Mouse (Mus musculus) heart, postnatal 0 days (tissue): ENCODE data around the gene Pi4ka. TPM values are rescaled to one million over a fixed set of nuclear protein-coding genes. Genes with fewer than 3 reads are reported as not detected.

ENCODE experiments used
- ATAC-seq: fragments of 200-750 bp; cut with Nextera tagmentation; 2 replicates; pipeline ENCODE4 v1.8.0; 2017; ENCODE audit warnings: low read depth, moderate number of reproducible peaks, moderate library complexity; ENCODE audit not compliant: insufficient read depth
- DNase-seq: peaks from one replicate; pipeline ENCODE4 v3.0.0-alpha.2; 2016; ENCODE audit warnings: low spot score
- H3K27ac ChIP-seq: fragments of 300-500 bp; sonication (generic); 2 replicates; pipeline ENCODE4 v1.5.1; 2014; ENCODE audit warnings: low read depth, mild to moderate bottlenecking
- H3K27me3 ChIP-seq: fragments of 300-500 bp; sonication (generic); 2 replicates; pipeline ENCODE4 v1.6.1; 2014; ENCODE audit warnings: low read length, mixed read lengths; ENCODE audit not compliant: control insufficient read depth, insufficient read depth
- H3K36me3 ChIP-seq: fragments of 300-500 bp; sonication (generic); replicated peaks from 2 replicates; pipeline ENCODE4 v1.6.1; 2014; ENCODE audit warnings: low read length, mixed read lengths; ENCODE audit not compliant: control insufficient read depth, insufficient read depth
- H3K4me1 ChIP-seq: fragments of 300-500 bp; sonication (generic); 2 replicates; pipeline ENCODE4 v1.6.1; 2014; ENCODE audit warnings: antibody characterized with exemption; ENCODE audit not compliant: control insufficient read depth, insufficient read depth
- H3K4me2 ChIP-seq: fragments of 300-500 bp; sonication (generic); 2 replicates; pipeline ENCODE4 v1.6.1; 2014; ENCODE audit warnings: low read depth, mild to moderate bottlenecking, low read length, moderate library complexity
- H3K4me3 ChIP-seq: fragments of 300-500 bp; sonication (generic); 2 replicates; pipeline ENCODE4 v1.5.1; 2014; ENCODE audit warnings: low read depth, low read length
- H3K9ac ChIP-seq: fragments of 300-500 bp; sonication (generic); replicated peaks from 2 replicates; pipeline ENCODE4 v1.6.1; 2014; ENCODE audit warnings: low read depth, low read length, mixed read lengths
- H3K9me3 ChIP-seq: fragments of 300-500 bp; sonication (generic); replicated peaks from 2 replicates; pipeline ENCODE4 v1.6.1; 2016; ENCODE audit warnings: low read length; ENCODE audit not compliant: control insufficient read depth
- CTCF ChIP-seq: IDR thresholded peaks from 2 replicates; pipeline ENCODE4 v1.5.1; 2016; ENCODE audit warnings: antibody characterized with exemption, control low read depth, low read depth
- EP300 ChIP-seq: IDR thresholded peaks from 2 replicates; pipeline ENCODE4 v1.6.1; 2016; ENCODE audit warnings: antibody characterized with exemption, low read depth
- WGBS: fragments of 180-500 bp; shearing (Covaris S2); extraction: QIAGEN DNeasy Blood & Tissue Kit; methylation state at CpG from one replicate; pipeline ENCODE4 v1.1.7; 2014; 5-methylcytosine and 5-hydroxymethylcytosine counted together
- polyA plus RNA-seq: library from polyadenylated mRNA; unstranded; fragments of >200 nt; fragmentation: Nextera tagmentation; extraction: Ambion mirVana; gene quantifications from 2 replicates; pipeline ENCODE4 v1.2.1, GENCODE M21; 2015
- total RNA-seq: library from RNA; depleted of rRNA; stranded (reverse); fragments of >200 nt; gene quantifications from 2 replicates; pipeline ENCODE4 v1.2.3, GENCODE M21; 2014; ENCODE audit warnings: low replicate concordance

The Pi4ka gene
- total and polyA plus RNA-seq, 2 experiments from 2014 or later = 18.5 to 60.0 TPM

GRCm38 (mm10) chr16:17410209-17410608 lies 4.1 kb upstream of the Pi4ka start:
- Histone ChIP-seq H3K9ac (no peak overlapping the region), H3K4me1 (peaks cover 19% of the 10 kb centered on the region; the same call in 1 of the 2 replicates), H3K4me2 (no peak overlapping the region; the same call in 1 of the 2 replicates), H3K36me3 (no peaks in the 10 kb centered on the region), H3K27ac (0 out of 2 replicates have a peak overlapping the region, but pooled peaks have one; percentile 59), H3K4me3 (no peak overlapping the region), H3K9me3 (no peaks in the 10 kb centered on the region), H3K27me3 (no peaks in the 10 kb centered on the region)
- DNase-seq = peak; percentile 31
- ATAC-seq = no peak
- no peak for TF ChIP-seq CTCF
- TF ChIP-seq EP300 = no peak
- 29% methylated on average over 4 of the region's 4 CpGs for WGBS

- H3K4me1 ChIP-seq = peaks cover 18% of the 10 kb centered on the region; the same call in 1 of the 2 replicates
- H3K9ac ChIP-seq = no peak overlapping the region
- H3K27me3 ChIP-seq = no peaks in the 10 kb centered on the region
- no peaks in the 10 kb centered on the region for H3K36me3 ChIP-seq
- WGBS = 85% methylated on average over 2 of the region's 2 CpGs
- H3K4me2 ChIP-seq = no peak overlapping the region
- DNase-seq (no peak), ATAC-seq (no peak)
- H3K4me3 ChIP-seq = no peak overlapping the region
- TF ChIP-seq CTCF = no peak
- TF ChIP-seq EP300 = no peak
- peak overlapping the region; percentile 59 for H3K27ac ChIP-seq
- H3K9me3 ChIP-seq = no peaks in the 10 kb centered on the region
These were observed 2.9 kb upstream of the Pi4ka start for GRCm38 (mm10) chr16:17409046-17409445.

GRCm38 (mm10) chr16:17406512-17407231 lies 558 bp upstream of the Pi4ka start:
- WGBS = 27% methylated on average over 9 of the region's 9 CpGs

GRCm38 (mm10) chr16:17405271-17405696 lies 830 bp downstream of the Pi4ka start:
- H3K4me3 ChIP-seq = peak overlapping the region; percentile 85
- TF ChIP-seq CTCF = no peak
- no peak for TF ChIP-seq EP300
- DNase-seq (peak; percentile 20), ATAC-seq (peak; percentile 66)
- peak overlapping the region; percentile 82 for H3K27ac ChIP-seq
- H3K9ac ChIP-seq = peak overlapping the region; percentile 72
- no peaks in the 10 kb centered on the region for H3K36me3 ChIP-seq
- H3K9me3 ChIP-seq = no peaks in the 10 kb centered on the region
- peaks cover 17% of the 10 kb centered on the region; the same call in 1 of the 2 replicates for H3K4me1 ChIP-seq
- peak overlapping the region; percentile 72 for H3K4me2 ChIP-seq
- WGBS = under 1% methylated on average over 22 of the region's 22 CpGs
- H3K27me3 ChIP-seq = no peaks in the 10 kb centered on the region

More at GRCm38 (mm10) chr16:17406512-17407231, 558 bp upstream of the Pi4ka start:
- ATAC-seq (no peak), DNase-seq (peak; percentile 5)
- Histone ChIP-seq H3K27ac (peak overlapping the region; percentile 52; the same call in 1 of the 2 replicates), H3K9me3 (no peaks in the 10 kb centered on the region), H3K4me2 (peak overlapping the region; percentile 81), H3K36me3 (no peaks in the 10 kb centered on the region), H3K9ac (peak overlapping the region; percentile 70), H3K27me3 (no peaks in the 10 kb centered on the region), H3K4me3 (peak overlapping the region; percentile 85), H3K4me1 (peaks cover 18% of the 10 kb centered on the region; the same call in 1 of the 2 replicates)
- TF ChIP-seq CTCF (no peak), EP300 (no peak)

- WGBS = 74% methylated on average over 1 of the region's 1 CpGs
- DNase-seq (peak; percentile 18), ATAC-seq (no peak)
- Histone ChIP-seq H3K9me3 (no peaks in the 10 kb centered on the region), H3K9ac (no peak overlapping the region), H3K36me3 (no peaks in the 10 kb centered on the region), H3K4me1 (peaks cover 11% of the 10 kb centered on the region; the same call in 1 of the 2 replicates), H3K27me3 (no peaks in the 10 kb centered on the region), H3K4me3 (no peak overlapping the region), H3K4me2 (no peak overlapping the region), H3K27ac (no peak overlapping the region)
- TF ChIP-seq CTCF (peak; percentile 60), EP300 (no peak)
These were observed 3.3 kb downstream of the Pi4ka start for GRCm38 (mm10) chr16:17402855-17403254.
